Mouse (Mus musculus) B cell, adult 67 days (primary cell): Measurements from ENCODE around the gene Olfr435. TPM values are rescaled to one million over a fixed set of nuclear protein-coding genes. Genes with fewer than 3 reads are reported as not detected.

ENCODE experiments used
- total RNA-seq, 2 experiments: library from RNA; stranded (reverse); gene quantifications; 4 replicates each; pipeline ENCODE4 v1.2.4; 2023

Olfr435 gene
- total RNA-seq, result not detected

GRCm38 (mm10) chr6:43196781-43197180 is at the start of gene Olfr435:
Gene Olfr435 (plus strand): TSS chr6:43197146.

GRCm38 (mm10) chr6:43162982-43163381 is 34.0 kb upstream of the Olfr435 start, which contains the start of gene Olfr437:
Gene Olfr437 (plus strand): TSS chr6:43163282.

GRCm38 (mm10) chr6:43171840-43172239 is 25.1 kb upstream of the Olfr435 start, which contains the start of gene Olfr13:
Gene Olfr13 (plus strand): TSS chr6:43172140.

GRCm38 (mm10) chr6:43212873-43213272 is 15.9 kb downstream of the Olfr435 start, which contains the start of gene Olfr434:
Gene Olfr434 (plus strand): TSS chr6:43213021.

GRCm38 (mm10) chr6:43231255-43231654 is 34.3 kb downstream of the Olfr435 start, which contains the start of gene Olfr47:
Gene Olfr47 (plus strand): TSS chr6:43231529.

Other genes with a start within 250 kb of the Olfr435 start
- gene Olfr444, start 248.1 kb upstream of the Olfr435 start, total RNA-seq, result not detected
- gene Olfr441, start 90.8 kb upstream of the Olfr435 start, total RNA-seq, result not detected
- gene Olfr237-ps1, start 50.6 kb upstream of the Olfr435 start, total RNA-seq, result not detected
- gene Olfr437, start 33.9 kb upstream of the Olfr435 start, total RNA-seq, result not detected
- not detected for gene Olfr13, start 25.0 kb upstream of the Olfr435 start, total RNA-seq
- not detected for gene Olfr434, start 15.9 kb downstream of the Olfr435 start, total RNA-seq
- gene Olfr47, start 34.4 kb downstream of the Olfr435 start, total RNA-seq, result not detected
- gene Arhgef5, start 68.4 kb downstream of the Olfr435 start, total RNA-seq, result under 1 TPM; 0.17 to 0.18 TPM
- not detected for gene Nobox, start 112.4 kb downstream of the Olfr435 start, total RNA-seq